Mouse (Mus musculus): Measurements from ENCODE around the gene Slco3a1.

- TF ChIP-seq POLR2A (IDR thresholded peaks at IDR 0.05; ENCODE audit: borderline replicate concordance, insufficient read depth, low read length), result 0 out of 2 replicates have a peak, but pooled peaks have one; percentile 12
- no peak for TF ChIP-seq CTCF (IDR thresholded peaks at IDR 0.05; ENCODE audit: borderline replicate concordance, insufficient read depth, low read depth, low read length)
Measured at GRCm38 (mm10) chr7:74554041-74554561, 479 bp downstream of the Slco3a1 start.

All from cerebellum, adult 2 months (tissue).